Mouse (Mus musculus) T-helper 2 cell (primary cell): Measurements from ENCODE around the gene Hist2h3c1.
"Not testable (repeated sequence)": the region's sequence is repeated elsewhere in the genome, so short reads cannot be mapped to it uniquely, and the experiment has no call there.

ENCODE experiments used
- in situ Hi-C: fragments of 300-600 bp; cut with MboI, MseI; formaldehyde crosslinking; loops from one replicate; pipeline ENCODE4 v1.15.1; 2025; ENCODE audit warnings: high pct_unique_total_duplicates

Hist2h3c1 gene

DNA sequence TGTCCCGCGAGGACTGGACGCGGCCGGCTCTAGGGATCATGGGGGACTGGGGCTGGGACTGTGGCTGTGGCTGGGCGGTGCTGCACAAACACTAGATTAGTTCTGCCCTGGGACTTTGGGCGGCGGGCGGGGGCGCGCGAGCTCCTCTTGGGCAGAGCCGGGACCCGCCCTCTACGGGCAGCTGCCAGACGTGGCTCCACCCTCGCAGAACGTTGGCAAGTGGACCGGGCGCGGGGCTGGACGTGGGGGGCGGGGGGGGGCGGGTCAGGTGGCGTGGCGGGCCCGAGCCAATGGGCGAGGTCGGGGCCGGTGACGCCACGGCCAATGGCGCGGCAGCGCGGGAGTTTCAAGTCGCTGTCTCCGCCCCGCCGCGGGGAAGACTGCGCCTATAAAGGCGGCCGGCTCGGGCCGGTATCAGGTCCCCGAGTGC lies at the start of gene Hist2h3c1:
TSS of gene Hist2h3c1 (plus strand) at position 259 of the 430 bp plus-strand sequence.
- in situ Hi-C loops: not testable (repeated sequence)

DNA sequence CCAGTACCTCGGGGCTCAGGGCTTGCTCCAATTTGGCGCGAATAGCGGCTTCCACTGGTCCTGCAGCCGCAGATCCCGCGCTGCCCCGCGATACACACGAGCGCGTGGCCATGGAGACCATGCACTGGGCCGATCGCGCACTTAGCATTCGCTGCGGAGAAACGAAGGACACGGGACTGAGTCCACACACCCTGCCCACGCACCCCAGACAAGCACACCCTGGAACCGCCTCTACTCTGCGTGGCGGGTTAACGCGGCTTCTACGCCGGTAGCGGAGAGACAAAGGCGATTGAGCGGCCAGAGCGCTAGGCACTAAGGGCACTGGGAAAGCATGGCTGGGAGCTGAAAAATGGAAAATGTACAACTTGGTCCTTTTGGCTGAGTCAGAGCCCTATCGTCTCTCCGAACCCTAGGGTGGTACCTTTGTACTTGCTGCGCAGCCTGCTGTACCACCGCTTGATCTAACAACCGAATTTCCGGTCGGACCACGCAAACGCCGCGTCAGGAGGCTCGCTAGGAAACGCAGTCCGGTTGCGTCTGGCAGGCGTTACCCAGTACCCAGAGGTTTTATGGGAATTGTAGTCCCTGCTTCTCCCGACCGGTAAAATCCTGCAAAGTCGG lies 49.2 kb upstream of the Hist2h3c1 start:
- in situ Hi-C loops: no loop called here

DNA sequence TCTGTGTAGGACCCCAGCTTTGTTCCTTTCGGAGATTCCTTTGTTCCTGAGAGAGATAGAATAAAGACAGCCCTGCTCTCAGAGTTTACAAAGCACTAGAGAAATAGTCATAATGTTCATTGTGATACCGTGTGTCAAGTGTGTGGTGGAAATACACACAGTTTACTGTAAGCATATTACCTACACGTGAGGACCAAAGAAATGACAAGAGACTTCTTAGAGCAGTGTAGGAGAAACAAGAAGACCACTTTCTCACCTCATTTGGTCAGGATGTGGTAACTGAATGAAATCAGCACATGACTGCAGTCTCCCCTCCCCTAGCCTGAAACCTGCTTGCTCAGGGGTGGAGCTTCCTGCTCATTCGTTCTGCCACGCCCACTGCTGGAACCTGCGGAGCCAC lies 48.3 kb upstream of the Hist2h3c1 start:
- in situ Hi-C loops: no loop called here

DNA sequence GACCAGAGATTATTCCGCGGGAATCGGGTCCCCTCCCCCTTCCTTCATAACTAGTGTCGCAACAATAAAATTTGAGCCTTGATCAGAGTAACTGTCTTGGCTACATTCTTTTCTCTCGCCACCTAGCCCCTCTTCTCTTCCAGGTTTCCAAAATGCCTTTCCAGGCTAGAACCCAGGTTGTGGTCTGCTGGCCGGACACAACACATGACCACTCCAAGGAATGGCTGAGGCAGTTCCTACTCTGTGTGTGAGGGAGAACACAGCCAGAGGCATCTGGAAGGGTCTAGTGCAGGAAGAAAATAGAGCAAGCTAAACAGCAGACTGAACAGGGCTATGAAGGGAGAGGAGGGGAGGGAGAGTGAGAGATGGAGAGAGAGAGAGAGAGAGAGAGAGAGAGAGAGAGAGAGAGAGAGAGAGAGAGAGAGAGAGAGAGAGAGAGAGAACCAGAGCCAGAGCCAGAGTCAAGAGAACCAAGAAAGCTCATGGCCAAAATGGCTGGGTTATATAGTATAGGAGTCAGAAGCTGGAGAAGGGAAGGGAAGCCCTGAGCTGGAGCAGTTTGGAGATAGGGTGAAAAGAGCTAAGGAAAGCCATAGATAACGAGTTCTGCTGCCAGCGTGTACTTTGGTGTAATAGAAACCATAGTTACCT lies 47.8 kb upstream of the Hist2h3c1 start:
- in situ Hi-C loops: not testable (repeated sequence)

DNA sequence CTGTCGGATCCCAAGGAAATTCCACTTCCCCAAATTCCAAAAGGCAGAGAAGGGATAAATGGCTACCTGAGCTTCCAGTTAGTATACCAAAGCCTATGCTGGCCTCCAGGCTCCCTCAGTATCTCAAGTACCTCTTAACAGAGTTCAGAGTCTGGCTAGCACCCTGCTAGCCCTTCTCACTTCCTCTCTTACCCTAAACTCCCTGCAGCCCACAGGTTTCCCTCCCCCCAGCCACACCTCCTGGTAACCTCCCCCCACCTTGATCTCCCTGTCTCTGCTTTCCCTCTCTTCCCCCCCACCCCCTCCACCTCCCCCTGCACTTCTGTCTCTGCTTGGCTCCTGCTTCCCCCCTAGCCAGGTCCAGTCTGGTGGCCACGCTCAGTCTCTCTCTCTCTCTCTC lies 46.8 kb upstream of the Hist2h3c1 start:
- in situ Hi-C loops: no loop called here

DNA sequence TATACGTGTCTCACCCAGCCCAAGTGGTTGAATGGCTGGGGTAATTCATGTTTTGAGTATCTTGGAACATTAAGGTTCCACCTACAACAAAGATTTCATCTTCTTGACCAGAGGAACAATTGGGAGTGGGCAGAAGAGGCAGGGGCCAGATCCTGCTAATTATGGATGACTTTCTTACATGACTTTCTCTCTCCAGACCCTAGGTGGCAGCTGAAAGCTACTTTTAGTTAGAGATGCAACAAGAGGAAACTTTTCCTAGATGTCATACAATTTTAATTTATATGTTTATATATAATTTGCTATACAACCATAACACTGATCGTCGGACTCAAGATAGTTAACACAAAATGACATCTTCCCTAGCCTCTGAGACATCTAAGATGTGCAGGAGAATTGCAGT lies 38.7 kb upstream of the Hist2h3c1 start:
- in situ Hi-C loops: no loop called here

DNA sequence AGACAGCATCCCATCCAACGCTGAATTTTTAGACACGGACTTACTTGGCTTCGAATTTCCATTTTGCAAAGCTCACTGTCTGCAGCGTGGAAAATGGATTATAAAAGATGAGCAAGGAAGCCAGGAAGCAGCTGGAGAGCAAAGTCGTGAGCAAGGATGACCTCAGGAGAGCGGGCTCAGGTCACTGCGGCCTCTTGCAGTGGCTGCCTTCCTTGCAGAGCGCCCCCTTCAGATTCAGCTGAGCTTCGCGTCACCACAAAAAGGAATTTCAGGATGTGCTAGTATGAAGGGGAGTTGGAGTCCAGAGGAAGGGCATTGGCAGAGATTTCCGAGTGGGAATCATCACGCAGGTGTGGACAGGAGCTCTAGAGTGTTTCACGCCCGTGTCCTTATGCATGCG lies 37.2 kb upstream of the Hist2h3c1 start:
- in situ Hi-C loops: no loop called here

DNA sequence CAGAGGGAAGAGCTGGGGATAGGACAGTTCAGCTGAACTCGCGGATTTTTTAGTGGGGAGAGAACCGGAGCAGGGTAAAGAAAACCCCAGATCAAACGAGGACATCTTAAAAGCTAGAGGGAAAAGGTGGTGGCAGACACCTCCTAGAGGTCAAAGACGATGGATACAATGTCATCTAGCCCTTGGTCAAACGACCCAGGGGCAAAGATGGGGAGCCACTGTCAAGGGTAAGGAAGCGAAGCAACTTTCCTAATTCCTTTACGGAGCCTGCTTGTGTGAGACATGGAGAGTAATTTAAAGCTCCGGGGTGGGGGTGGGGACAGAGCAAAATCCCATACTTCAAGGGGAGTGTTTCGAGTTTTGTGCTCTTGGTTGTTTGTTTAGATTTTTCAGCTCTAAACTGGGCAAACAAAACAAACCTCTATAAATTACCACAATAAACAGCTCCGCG lies 27.3 kb upstream of the Hist2h3c1 start:
- in situ Hi-C loops: no loop called here

DNA sequence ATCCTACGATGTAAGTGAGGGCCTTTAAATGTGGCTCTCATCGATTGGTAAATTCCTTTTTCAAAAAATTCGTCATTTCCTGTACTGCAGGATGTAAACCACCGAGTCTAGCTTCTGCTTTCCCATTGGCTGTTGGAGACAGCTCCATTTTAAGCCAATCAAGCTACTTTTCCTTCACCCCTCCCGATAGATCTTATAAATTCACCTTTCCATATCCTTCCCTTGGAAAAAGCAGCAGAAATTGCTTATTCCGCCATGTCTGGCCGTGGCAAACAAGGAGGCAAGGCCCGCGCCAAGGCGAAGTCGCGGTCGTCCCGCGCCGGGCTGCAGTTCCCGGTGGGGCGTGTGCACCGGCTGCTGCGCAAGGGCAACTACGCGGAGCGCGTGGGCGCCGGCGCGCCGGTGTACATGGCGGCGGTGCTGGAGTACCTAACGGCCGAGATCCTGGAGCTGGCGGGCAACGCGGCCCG lies 26.8 kb upstream of the Hist2h3c1 start, which contains the start of the genes Bola1 and Hist2h2ab:
TSS of gene Bola1 (minus strand) at position 49 of the 470 bp plus-strand sequence.
TSS of gene Hist2h2ab (plus strand) at position 205 of the 470 bp plus-strand sequence.
- in situ Hi-C loops: loop anchor here (5.0 to 10.0 kb wide), 2 partner anchors 157 to 1205 kb away; partner anchors contain the start of gene Zfp687

DNA sequence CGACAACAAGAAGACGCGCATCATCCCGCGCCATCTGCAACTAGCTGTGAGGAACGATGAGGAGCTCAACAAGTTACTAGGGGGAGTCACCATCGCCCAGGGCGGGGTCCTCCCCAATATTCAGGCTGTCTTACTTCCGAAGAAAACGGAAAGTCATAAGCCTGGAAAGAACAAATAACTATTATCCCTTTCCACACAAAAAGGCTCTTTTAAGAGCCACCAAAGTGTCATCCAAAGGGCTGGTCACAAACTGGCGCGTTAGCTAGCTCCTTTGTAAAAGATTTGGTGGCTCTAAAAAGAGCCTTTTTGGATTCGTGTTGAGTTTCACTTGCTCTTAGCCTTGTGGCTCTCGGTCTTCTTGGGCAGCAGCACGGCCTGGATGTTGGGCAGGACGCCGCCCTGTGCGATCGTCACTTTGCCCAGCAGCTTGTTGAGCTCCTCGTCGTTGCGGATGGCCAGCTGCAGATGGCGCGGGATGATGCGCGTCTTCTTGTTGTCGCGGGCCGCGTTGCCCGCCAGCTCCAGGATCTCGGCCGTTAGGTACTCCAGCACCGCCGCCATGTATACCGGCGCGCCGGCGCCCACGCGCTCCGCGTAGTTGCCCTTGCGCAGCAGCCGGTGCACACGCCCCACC lies 26.2 kb upstream of the Hist2h3c1 start:
- in situ Hi-C loops: loop anchor here (5.0 to 10.0 kb wide), 2 partner anchors 158 to 1205 kb away; partner anchors contain the start of gene Zfp687

DNA sequence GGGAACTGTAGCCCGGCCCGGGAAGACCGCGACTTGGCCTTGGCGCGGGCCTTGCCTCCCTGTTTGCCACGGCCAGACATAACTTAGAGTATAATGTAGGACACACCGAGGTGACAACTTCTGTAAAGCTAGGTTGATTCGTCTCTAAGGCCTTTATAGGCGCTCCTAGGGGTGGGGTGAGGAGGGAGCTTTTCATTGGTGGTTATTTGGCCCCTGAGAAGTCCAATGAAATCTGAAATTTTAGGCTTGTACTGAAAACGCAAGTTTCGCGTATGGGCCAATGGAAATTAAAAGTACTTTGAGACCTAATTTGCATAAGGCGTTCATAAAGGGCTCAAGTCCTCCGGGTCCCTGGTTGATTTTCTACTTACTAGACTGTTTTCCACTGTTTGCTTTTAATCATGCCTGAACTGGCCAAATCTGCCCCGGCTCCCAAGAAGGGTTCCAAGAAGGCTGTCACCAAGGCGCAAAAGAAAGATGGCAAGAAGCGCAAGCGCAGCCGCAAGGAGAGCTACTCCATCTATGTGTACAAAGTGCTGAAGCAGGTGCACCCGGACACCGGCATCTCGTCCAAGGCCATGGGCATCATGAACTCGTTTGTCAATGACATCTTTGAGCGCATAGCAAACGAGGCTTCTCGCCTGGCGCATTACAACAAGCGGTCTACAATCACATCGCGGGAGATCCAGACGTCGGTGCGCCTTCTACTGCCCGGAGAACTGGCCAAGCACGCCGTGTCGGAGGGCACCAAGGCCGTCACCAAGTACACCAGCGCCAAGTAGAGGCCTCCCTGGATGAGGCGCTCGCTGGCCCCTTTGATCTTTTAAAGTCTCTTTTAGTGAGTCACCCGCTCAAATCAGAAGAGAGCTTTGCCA lies 25.5 kb upstream of the Hist2h3c1 start, which contains the start of the genes Hist2h2ac and Hist2h2be:
TSS of gene Hist2h2ac (minus strand) at position 116 of the 875 bp plus-strand sequence.
TSS of gene Hist2h2be (plus strand) at position 355 of the 875 bp plus-strand sequence.
- in situ Hi-C loops: loop anchor here (5.0 to 10.0 kb wide), 2 partner anchors 159 to 1206 kb away; partner anchors contain the start of gene Zfp687

DNA sequence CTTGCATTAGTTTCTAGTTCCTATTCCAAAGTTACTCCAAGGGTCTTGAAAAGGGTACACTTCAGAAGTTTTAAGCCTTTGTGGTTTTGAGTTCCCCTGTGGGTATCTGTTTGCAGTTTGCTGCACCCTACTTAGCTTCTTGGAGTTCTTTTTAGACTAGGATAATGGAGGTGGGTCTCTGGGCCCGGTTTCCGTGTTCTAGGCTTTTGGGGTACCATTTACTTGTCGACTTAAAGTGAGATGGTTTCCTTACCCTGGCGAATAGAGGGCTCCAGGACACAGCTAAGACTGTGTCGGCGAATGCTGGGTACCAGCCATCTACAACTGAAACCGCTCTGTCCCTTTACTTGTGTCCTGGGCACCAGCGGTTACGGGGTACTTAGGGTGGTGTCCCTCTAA lies 24.8 kb upstream of the Hist2h3c1 start:
- in situ Hi-C loops: loop anchor here (5.0 to 10.0 kb wide), 2 partner anchors 159 to 1207 kb away; partner anchors contain the start of gene Zfp687

DNA sequence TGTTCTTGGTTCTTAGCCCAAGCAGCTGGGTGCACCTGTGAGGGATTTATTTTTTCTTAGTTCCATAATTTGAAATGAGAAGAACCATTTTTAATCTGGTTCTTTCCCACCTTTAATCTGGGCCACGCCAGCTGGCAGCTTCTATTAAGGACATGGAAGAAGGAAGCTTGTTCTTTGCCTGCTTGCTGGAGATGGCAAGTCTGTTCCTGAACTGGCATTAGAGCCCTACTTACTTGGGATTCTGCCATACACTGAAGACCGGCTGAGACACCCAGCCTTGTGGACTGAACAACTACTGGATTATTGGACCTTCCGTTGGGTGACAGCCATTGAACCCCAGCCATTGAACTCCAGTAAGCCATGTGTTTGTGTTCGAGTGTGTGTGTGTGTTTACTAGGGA lies 23.7 kb upstream of the Hist2h3c1 start:
- in situ Hi-C loops: loop anchor here (5.0 to 10.0 kb wide), 2 partner anchors 160 to 1208 kb away; partner anchors contain the start of gene Zfp687

DNA sequence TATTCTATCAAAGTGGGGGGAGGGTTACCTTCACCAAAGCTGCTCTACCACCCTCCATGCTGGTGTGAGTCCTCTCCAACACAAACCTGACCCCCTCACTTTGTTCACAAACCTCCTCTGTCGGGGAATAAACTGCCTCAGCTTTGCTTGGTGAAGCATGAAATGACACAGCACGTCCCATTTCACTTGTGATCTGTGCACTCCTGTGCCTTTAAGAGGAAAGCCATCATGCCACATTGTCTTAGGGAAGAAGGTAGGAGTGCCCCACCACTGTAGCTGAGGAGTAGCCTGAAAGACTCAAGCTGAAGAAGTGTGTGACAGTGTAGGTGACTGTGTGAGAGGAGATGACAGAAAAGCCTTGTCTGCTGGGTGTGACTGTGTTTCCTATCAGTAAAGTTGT lies 21.1 kb upstream of the Hist2h3c1 start:
- in situ Hi-C loops: loop anchor here (5.0 to 10.0 kb wide), 2 partner anchors 43 to 1211 kb away; partner anchors contain the start of genes Sv2a and Zfp687

DNA sequence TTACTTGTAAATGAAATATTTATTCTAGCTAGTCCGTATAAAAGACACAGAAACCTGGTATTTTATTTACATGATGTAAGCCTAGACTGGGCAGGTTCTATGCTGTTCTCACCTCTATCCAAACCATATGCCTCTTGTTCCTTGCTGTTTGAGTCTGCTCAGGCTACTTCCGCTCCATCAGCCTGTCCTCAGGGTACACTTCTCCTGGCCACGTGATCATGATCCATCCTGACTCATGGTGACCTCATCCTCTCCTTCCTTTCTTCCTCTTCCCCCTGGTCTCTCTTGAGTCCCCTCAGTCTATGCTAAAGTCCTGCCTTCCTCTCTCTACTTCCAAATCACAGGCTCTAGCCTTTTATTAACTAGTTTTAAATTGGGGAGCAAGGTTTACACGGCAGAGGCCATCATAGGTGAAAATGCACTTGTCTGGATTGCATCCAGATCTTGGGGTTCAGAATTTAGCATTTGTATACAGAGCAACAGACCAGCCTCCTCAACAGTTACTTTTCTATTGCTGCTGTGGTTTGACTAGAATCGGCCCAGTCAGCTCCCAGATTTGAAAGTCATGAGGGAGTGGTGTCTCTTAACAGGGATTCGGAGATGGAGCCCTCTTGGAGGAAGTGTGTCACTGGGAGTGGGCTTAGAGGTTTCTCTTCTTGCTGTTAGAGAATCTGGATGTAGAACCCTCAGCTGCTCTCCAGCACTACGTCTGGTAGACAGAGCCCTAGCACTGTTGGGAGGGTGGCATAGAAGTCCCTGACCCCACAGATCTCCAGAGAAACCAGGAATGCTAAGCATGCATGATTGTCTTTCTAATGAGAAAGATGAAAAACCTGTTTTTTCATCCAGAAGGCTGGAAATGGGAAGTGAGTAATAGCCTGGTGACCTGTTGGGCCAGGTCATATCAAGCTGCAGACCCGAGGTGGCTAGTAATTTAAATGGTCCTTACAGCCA lies 19.5 kb upstream of the Hist2h3c1 start:
- in situ Hi-C loops: loop anchor here (5.0 to 10.0 kb wide), 2 partner anchors 45 to 1212 kb away; partner anchors contain the start of genes Sv2a and Zfp687

DNA sequence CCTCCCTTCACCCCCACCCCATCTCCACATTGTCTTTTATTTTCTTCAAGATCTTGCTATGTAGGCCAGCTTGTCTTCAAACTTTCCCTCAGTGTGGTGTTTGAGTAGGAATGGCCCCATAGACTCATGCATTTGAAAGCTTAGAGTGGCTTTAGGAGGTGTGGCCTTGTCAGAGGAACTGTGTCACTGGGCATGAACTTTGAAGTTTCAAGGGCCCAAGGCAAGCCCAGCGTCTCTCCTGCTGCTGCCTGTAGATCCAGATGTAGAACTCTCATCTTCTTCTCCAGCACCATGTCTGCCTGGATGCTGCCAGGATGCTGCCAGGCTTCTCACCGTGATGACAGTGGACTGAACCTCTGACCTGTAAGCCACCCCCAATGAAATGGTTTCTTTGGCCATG lies 17.7 kb upstream of the Hist2h3c1 start:
- in situ Hi-C loops: loop anchor here (5.0 to 10.0 kb wide), 2 partner anchors 47 to 1214 kb away; partner anchors contain the start of genes Sv2a and Zfp687

DNA sequence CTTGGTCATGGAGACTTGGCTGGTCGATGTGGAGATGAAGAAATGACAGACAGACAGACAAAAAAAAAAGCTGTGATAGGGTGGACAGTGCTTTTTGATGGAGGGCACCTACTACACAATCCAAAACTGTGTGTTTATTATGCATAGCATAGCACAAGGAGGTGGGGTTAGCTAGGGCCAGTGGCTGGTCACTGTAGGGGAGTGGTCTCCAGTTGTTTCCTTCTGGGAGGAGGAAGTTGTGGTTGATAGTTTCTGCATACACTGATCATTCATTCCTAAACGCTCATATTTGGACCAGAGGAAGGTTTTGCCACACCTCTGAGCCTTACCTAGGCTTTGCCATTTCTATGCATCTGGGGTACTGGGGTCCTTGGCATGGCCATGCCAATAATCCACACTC lies 16.1 kb upstream of the Hist2h3c1 start:
- in situ Hi-C loops: no loop called here

DNA sequence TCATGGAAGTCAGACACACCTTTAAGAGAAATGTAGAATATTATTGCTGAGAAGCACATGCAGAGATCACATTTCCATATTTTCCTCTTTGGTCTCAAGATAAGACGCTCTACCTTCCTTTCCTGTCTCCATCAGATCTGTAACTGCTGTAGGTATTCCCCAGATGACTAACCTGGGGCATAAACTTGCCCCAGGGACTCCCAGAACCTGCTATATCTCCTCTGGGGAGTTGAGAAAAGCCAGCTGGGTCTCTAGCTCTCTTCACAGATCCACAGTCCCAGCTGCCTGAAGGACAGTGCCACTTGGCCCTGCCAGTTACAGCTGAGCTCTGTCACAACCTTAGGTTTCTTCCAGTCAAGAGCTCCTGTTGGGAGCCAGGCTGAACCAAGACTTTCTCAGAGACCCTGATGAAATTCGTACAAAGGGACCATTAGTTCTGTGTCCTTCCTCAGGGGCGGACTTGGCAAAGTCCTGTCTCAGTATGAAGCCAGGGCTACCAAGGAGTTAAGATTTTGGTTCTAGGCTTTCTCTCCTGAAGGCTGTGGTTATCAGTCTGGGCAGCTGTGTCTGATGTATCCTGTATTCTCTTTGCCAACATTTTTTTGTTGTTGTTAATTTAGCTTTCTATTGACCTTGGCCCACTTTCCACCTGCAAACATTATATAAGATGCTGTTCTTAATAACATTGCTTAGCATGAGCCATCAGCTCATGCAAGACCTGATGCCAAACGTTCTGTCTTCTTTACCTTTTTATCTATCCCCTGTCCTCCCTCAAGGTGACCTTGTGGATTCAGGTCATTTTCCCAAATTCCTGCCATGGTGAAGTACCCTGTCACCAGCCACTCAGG lies 15.4 kb upstream of the Hist2h3c1 start:
- in situ Hi-C loops: no loop called here

DNA sequence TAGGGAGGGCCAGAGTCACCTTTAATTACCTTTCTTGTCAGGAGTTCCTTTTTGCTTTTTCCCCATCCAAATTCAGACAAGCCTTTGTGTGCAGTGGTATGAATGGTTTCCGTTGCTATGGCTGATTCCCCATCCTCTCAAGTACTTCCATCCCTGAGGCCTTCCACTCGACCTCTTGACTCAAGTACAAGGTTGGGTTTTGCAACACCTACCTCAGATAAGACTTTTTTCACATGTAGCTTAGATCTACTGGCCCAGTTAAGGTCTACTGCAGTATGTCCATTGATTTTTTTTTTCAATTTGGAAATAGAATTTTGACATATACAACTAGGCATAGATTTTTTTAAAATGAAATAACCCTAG lies 14.7 kb upstream of the Hist2h3c1 start:
- in situ Hi-C loops: no loop called here
